Mouse (Mus musculus) bone marrow macrophage, adult 2 months (primary cell): Measurements from ENCODE around the gene Pygm. TPM values are rescaled to one million over a fixed set of nuclear protein-coding genes. Genes with fewer than 3 reads are reported as not detected.
A peak's percentile ranks its signal among the peaks of the same experiment; 100 is the strongest.

Source experiments
- H3K27ac ChIP-seq: 2 replicates; pipeline ENCODE4 v1.5.1; 2012; ENCODE audit warnings: low read depth, low read length; ENCODE audit not compliant: insufficient read depth
- H3K4me1 ChIP-seq: 2 replicates; pipeline ENCODE4 v1.6.1; 2012; ENCODE audit warnings: low read length; ENCODE audit not compliant: control insufficient read depth, insufficient read depth
- H3K4me3 ChIP-seq: 2 replicates; pipeline ENCODE4 v1.5.1; 2012; ENCODE audit warnings: mild to moderate bottlenecking, low read length, moderate library complexity; ENCODE audit not compliant: insufficient read depth
- CTCF ChIP-seq: IDR thresholded peaks from 2 replicates; pipeline ENCODE4 v1.5.1; 2012; ENCODE audit warnings: low read depth, mild to moderate bottlenecking, low read length, moderate library complexity
- POLR2A ChIP-seq: IDR thresholded peaks from 2 replicates; pipeline ENCODE4 v1.6.1; 2012; ENCODE audit warnings: mild to moderate bottlenecking, low read depth, low read length, borderline replicate concordance
- polyA plus RNA-seq: library from polyadenylated mRNA; stranded (reverse); fragments of >200 nt; gene quantifications from 2 replicates; pipeline ENCODE4 v1.2.4, GENCODE M21; 2012; ENCODE audit not compliant: missing spikeins, insufficient read depth, insufficient read length

The Pygm gene
- polyA plus RNA-seq, 1 experiment = 0.97 TPM

GRCm38 (mm10) chr19:6341453-6342077 is 42.6 kb upstream of the Pygm start:
- no peak for TF ChIP-seq POLR2A
- TF ChIP-seq CTCF = no peak
- Histone ChIP-seq H3K4me1 (peaks cover 14% of the 10 kb centered on the region), H3K4me3 (peak overlapping the region; percentile 85), H3K27ac (no peak overlapping the region)

- no peak for TF ChIP-seq POLR2A
- no peak for TF ChIP-seq CTCF
- Histone ChIP-seq H3K4me3 (peak overlapping the region; percentile 85; the same call in 1 of the 2 replicates), H3K4me1 (peaks cover 13% of the 10 kb centered on the region), H3K27ac (no peak overlapping the region)
These were observed 41.8 kb upstream of the Pygm start for GRCm38 (mm10) chr19:6342276-6342933.

- Histone ChIP-seq H3K4me1 (peaks cover 13% of the 10 kb centered on the region), H3K27ac (no peak overlapping the region), H3K4me3 (no peak overlapping the region)
These were observed 40.9 kb upstream of the Pygm start for GRCm38 (mm10) chr19:6343066-6343925.

GRCm38 (mm10) chr19:6343996-6344395 is 40.2 kb upstream of the Pygm start:
- peaks cover 13% of the 10 kb centered on the region for H3K4me1 ChIP-seq
- TF ChIP-seq POLR2A (no peak), CTCF (no peak)
- no peak overlapping the region for H3K27ac ChIP-seq
- no peak overlapping the region for H3K4me3 ChIP-seq

More at GRCm38 (mm10) chr19:6343066-6343925, 40.9 kb upstream of the Pygm start:
- TF ChIP-seq CTCF (no peak), POLR2A (no peak)

- TF ChIP-seq CTCF (no peak), POLR2A (no peak)
- Histone ChIP-seq H3K27ac (no peak overlapping the region), H3K4me1 (peaks cover 5% of the 10 kb centered on the region; the same call in 1 of the 2 replicates), H3K4me3 (no peak overlapping the region)
These were observed 38.2 kb upstream of the Pygm start for GRCm38 (mm10) chr19:6346023-6346422.

- no peak overlapping the region for H3K4me3 ChIP-seq
- no peak overlapping the region for H3K27ac ChIP-seq
- TF ChIP-seq POLR2A = no peak
- no peak for TF ChIP-seq CTCF
- peaks cover 5% of the 10 kb centered on the region; the same call in 1 of the 2 replicates for H3K4me1 ChIP-seq
These were observed 37.5 kb upstream of the Pygm start for GRCm38 (mm10) chr19:6346661-6347060.

GRCm38 (mm10) chr19:6347615-6348014 is 36.6 kb upstream of the Pygm start:
- TF ChIP-seq POLR2A = no peak
- TF ChIP-seq CTCF = no peak
- Histone ChIP-seq H3K27ac (no peak overlapping the region), H3K4me3 (no peak overlapping the region), H3K4me1 (peaks cover 9% of the 10 kb centered on the region)

GRCm38 (mm10) chr19:6348717-6349116 is 35.5 kb upstream of the Pygm start:
- TF ChIP-seq CTCF (no peak), POLR2A (no peak)
- no peak overlapping the region for H3K27ac ChIP-seq
- H3K4me1 ChIP-seq = peaks cover 9% of the 10 kb centered on the region
- no peak overlapping the region for H3K4me3 ChIP-seq

GRCm38 (mm10) chr19:6349215-6349983 is 34.8 kb upstream of the Pygm start:
- peaks cover 9% of the 10 kb centered on the region for H3K4me1 ChIP-seq
- no peak overlapping the region for H3K27ac ChIP-seq
- TF ChIP-seq CTCF (no peak), POLR2A (no peak)
- H3K4me3 ChIP-seq = no peak overlapping the region
